Mouse (Mus musculus): ENCODE data around the gene 0610010K14Rik.

DNA sequence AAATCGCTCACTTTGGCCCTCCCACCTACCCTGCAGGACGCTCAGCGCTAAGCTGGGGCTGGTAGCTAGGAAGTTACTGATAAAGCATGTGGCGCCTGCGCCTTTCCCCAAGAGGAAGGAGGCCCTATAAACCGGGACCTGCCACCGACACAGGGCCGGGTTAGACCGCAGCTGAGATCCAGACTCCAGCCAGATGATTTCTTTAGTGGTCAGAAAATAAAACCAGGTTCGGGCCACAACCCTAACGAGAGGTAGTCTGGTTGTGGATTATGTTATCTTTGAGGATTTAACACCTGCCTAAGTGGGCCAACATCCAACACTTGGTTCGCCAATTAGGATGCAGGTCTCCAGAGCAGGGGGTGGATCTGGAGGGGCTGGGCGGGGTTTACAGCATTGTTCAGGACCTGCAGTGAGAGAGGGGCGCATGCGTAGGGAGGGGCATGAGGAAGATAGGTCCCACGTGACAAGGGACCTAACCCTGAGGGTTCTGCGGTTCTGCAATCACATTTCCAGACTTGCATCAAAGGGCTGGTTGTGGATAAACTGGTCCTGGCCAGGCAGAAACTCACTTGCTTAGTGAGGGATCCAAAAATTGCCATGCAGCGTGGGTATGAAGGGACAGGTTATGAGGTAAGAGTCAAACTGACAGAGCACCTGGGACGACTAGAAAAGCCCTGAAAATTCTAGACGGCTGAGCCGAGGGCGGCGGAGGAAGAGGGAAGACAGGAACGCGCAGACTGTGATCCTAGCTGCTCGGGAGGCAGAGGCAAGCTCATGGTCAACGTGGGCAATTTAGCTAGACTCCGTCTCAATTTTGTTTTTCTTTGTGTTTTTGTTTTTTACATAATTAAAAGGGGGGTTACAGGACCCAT is 16.7 kb downstream of the 0610010K14Rik start, which contains the start of gene Slc16a13:
- TF ChIP-seq CTCF (IDR thresholded peaks at IDR 0.05) (no peak), EP300 (IDR thresholded peaks at IDR 0.05) (no peak)

Measured in lung, postnatal 0 days (tissue).